Mouse (Mus musculus): ENCODE results near the gene 6430571L13Rik.

GRCm38 (mm10) chr9:107342201-107342709, 1.9 kb downstream of the 6430571L13Rik start:
- TF ChIP-seq POLR2A (IDR thresholded peaks at IDR 0.05; ENCODE audit: insufficient read depth, low read depth, low read length) (no peak), CTCF (IDR thresholded peaks at IDR 0.05; ENCODE audit: insufficient read depth, low read depth, low read length) (no peak)
